13 mouse cellular contexts compared by ENCODE assay signal in the genomic region with DNA sequence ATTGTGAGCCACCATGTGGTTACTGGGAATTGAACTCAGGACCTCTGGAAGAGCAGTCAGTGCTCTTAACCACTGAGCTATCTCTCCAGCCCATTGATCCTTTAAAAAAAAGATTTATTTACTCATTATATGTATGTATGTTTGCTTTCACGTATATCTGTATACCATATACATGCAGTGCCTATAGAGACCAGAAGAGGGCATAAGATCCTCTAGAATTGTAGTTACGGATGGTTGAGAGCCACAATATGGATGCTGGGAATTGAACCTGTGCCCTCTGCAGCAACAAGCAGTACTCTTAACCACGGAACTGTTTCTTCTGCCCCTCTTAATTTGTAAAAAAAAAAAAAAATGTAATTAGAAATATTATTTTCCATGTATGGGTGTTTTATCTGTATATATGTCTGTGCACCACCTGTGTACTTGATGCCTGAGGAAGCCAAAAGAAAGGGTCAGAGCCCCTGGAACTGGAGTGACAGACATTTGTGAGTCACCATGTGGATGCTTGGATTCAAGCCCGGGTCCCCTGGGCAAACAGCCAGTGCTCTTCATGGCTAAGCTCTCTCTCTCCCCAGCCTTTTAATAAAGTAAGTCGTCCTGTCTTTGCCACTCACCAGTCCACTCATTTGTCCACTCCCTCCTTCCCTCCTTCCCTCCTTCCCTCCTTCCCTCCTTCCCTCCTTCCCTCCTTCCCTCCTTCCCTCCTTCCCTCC. TPM values are rescaled to one million over a fixed set of nuclear protein-coding genes. Genes with fewer than 3 reads are reported as not detected.
DNase-seq lines count a peak whose midpoint lies in the region; ATAC-seq and TF ChIP-seq lines count a peak whose summit lies in the region.
"Had no signal": no experiment of that assay in that cellular context is flagged by ENCODE, and none has a peak within 500 bp of the region (broad histone marks: within the 10 kb centered on the region; RNA-seq: fewer than 3 reads in every experiment).

No protein-coding gene starts in this region.

- no peaks in the 10 kb centered on the region for H3K36me3 ChIP-seq in kidney, postnatal 0 days (ENCODE audit: insufficient read depth, low read length)
- no peaks in the 10 kb centered on the region for H3K36me3 ChIP-seq in kidney, embryonic 15.5 days
- H3K36me3 ChIP-seq: forebrain, embryonic 12.5 days; neural tube, embryonic 13.5 days had no signal

- DNase-seq in CD4-positive, CD25-positive, alpha-beta regulatory T cell, adult 2 months (ENCODE audit: low read depth, low spot score), result peak; percentile 11
- DNase-seq in kidney, postnatal 0 days (ENCODE audit: low spot score), result no peak
- DNase-seq in testis, postnatal 10 days (ENCODE audit: low spot score), result peak; percentile 68
- no peak for DNase-seq in testis, postnatal 14 days (ENCODE audit: low spot score)
- peak; percentile 16 for DNase-seq in lung, postnatal 14 days
- DNase-seq in frontal cortex, postnatal 14 days (ENCODE audit: low spot score in 2 of 2), result no peak

- no peaks in the 10 kb centered on the region for H3K4me1 ChIP-seq in kidney, postnatal 0 days (replicated peaks; ENCODE audit: insufficient read depth, low read length)
- H3K4me1 ChIP-seq in kidney, embryonic 15.5 days, result no peaks in the 10 kb centered on the region
- H3K4me1 ChIP-seq: forebrain, embryonic 12.5 days; neural tube, embryonic 13.5 days had no signal

- WGBS in kidney, postnatal 0 days, result 63% methylated on average over 5 of the region's 5 CpGs
- WGBS in kidney, embryonic 15.5 days, result 72% methylated on average over 5 of the region's 5 CpGs

- no peak overlapping the region for H3K4me2 ChIP-seq in kidney, postnatal 0 days (ENCODE audit: low read length)
- no peak overlapping the region for H3K4me2 ChIP-seq in kidney, embryonic 15.5 days
- H3K4me2 ChIP-seq: forebrain, embryonic 12.5 days; neural tube, embryonic 13.5 days had no signal

- no peaks in the 10 kb centered on the region for H3K9me3 ChIP-seq in kidney, postnatal 0 days (replicated peaks; ENCODE audit: low read length)
- no peaks in the 10 kb centered on the region for H3K9me3 ChIP-seq in kidney, embryonic 15.5 days (replicated peaks)
- H3K9me3 ChIP-seq: forebrain, embryonic 12.5 days; neural tube, embryonic 13.5 days had no signal

- no peak overlapping the region for H3K9ac ChIP-seq in kidney, postnatal 0 days (ENCODE audit: low read depth, low read length)
- H3K9ac ChIP-seq in kidney, embryonic 15.5 days, result no peak overlapping the region
- H3K9ac ChIP-seq: forebrain, embryonic 12.5 days; liver, embryonic 14.5 days; neural tube, embryonic 13.5 days had no signal

- H3K27ac ChIP-seq in kidney, postnatal 0 days, result no peak overlapping the region
- H3K27ac ChIP-seq in kidney, embryonic 15.5 days, result no peak overlapping the region
- H3K27ac ChIP-seq: forebrain, embryonic 12.5 days; liver, embryonic 14.5 days; neural tube, embryonic 13.5 days had no signal

- no peak for ATAC-seq in CD4-positive, CD25-positive, alpha-beta regulatory T cell, adult 4 months
- no peak for ATAC-seq in kidney, postnatal 0 days (replicated peaks; ENCODE audit: low FRiP score, low read depth)
- no peak for ATAC-seq in kidney, embryonic 15.5 days (replicated peaks; ENCODE audit: low FRiP score)

- TF ChIP-seq CTCF in kidney, postnatal 0 days (IDR thresholded peaks at IDR 0.05; ENCODE audit: low read depth), result peak; percentile 35; the same call in 1 of the 2 replicates

- H3K27me3 ChIP-seq in kidney, postnatal 0 days (ENCODE audit: insufficient read depth, low read length), result no peaks in the 10 kb centered on the region
- H3K27me3 ChIP-seq in kidney, embryonic 15.5 days, result peaks cover 4% of the 10 kb centered on the region; the same call in 1 of the 2 replicates

- H3K4me3 ChIP-seq in kidney, postnatal 0 days (replicated peaks; ENCODE audit: low read depth, low read length), result no peak overlapping the region
- no peak overlapping the region for H3K4me3 ChIP-seq in kidney, embryonic 15.5 days (replicated peaks)
- H3K4me3 ChIP-seq: forebrain, embryonic 12.5 days; neural tube, embryonic 13.5 days had no signal

RNA-seq across cellular contexts. Expression of a gene that starts 7.0 kb away (rescaled TPM):
- not detected for polyA plus RNA-seq in CD4-positive, CD25-positive, alpha-beta regulatory T cell, adult 4 months (2017; shearing (Covaris generic))
- polyA plus RNA-seq in kidney, postnatal 0 days (2015; fragmentation: Nextera tagmentation; extraction: Ambion mirVana), result not detected in 2 replicates
- not detected in 2 replicates for polyA plus RNA-seq in kidney, embryonic 15.5 days (2015; fragmentation: Nextera tagmentation; extraction: Ambion mirVana)
- polyA plus RNA-seq: C2C12; forebrain, embryonic 12.5 days; kidney, embryonic 14.5 days; liver, embryonic 14.5 days; neural tube, embryonic 13.5 days had no signal

RNA-seq across cellular contexts. Expression of a gene that starts 13.6 kb away (rescaled TPM):
- 10 to 100 TPM; 21.3 to 44.0 TPM for polyA plus RNA-seq in CD4-positive, CD25-positive, alpha-beta regulatory T cell, adult 4 months (2017; shearing (Covaris generic))
- polyA plus RNA-seq in kidney, postnatal 0 days (2015; fragmentation: Nextera tagmentation; extraction: Ambion mirVana), result 25.2 and 28.8 TPM in 2 replicates
- 58.0 and 61.1 TPM in 2 replicates for polyA plus RNA-seq in kidney, embryonic 15.5 days (2015; fragmentation: Nextera tagmentation; extraction: Ambion mirVana)

RNA-seq across cellular contexts. Expression of a gene that starts 20.3 kb away (rescaled TPM):
- polyA plus RNA-seq in CD4-positive, CD25-positive, alpha-beta regulatory T cell, adult 4 months (2017; shearing (Covaris generic)), result not detected
- 2.0 and 2.5 TPM in 2 replicates for polyA plus RNA-seq in kidney, postnatal 0 days (2015; fragmentation: Nextera tagmentation; extraction: Ambion mirVana)
- 0.58 TPM in 1 of 2 replicates, not detected in the other for polyA plus RNA-seq in kidney, embryonic 15.5 days (2015; fragmentation: Nextera tagmentation; extraction: Ambion mirVana)
- polyA plus RNA-seq: C2C12; kidney, embryonic 14.5 days; neural tube, embryonic 13.5 days had no signal

RNA-seq across cellular contexts. Expression of a gene that starts 28.3 kb away (rescaled TPM):
- 10 to 100 TPM; 14.4 to 25.1 TPM for polyA plus RNA-seq in CD4-positive, CD25-positive, alpha-beta regulatory T cell, adult 4 months (2017; shearing (Covaris generic))
- polyA plus RNA-seq in kidney, postnatal 0 days (2015; fragmentation: Nextera tagmentation; extraction: Ambion mirVana), result 110 and 112 TPM in 2 replicates
- 118 and 119 TPM in 2 replicates for polyA plus RNA-seq in kidney, embryonic 15.5 days (2015; fragmentation: Nextera tagmentation; extraction: Ambion mirVana)

RNA-seq across cellular contexts. Expression of a gene that starts 33.6 kb away (rescaled TPM):
- polyA plus RNA-seq in CD4-positive, CD25-positive, alpha-beta regulatory T cell, adult 4 months (2017; shearing (Covaris generic)), result not detected
- polyA plus RNA-seq in kidney, postnatal 0 days (2015; fragmentation: Nextera tagmentation; extraction: Ambion mirVana), result 4.6 and 5.0 TPM in 2 replicates
- polyA plus RNA-seq in kidney, embryonic 15.5 days (2015; fragmentation: Nextera tagmentation; extraction: Ambion mirVana), result 1.3 and 1.5 TPM in 2 replicates
- polyA plus RNA-seq: C2C12 had no signal

Comparison
In these comparisons a context has a peak if more than half of its experiments do, and no peak if none do; other contexts are left out.
1. DNase-seq: peak in CD4-positive, CD25-positive, alpha-beta regulatory T cell, adult 2 months (single experiment), testis, postnatal 10 days (single experiment) and lung, postnatal 14 days (single experiment); none in kidney, postnatal 0 days (single experiment), testis, postnatal 14 days (single experiment) and frontal cortex, postnatal 14 days (0 of 2).